Mouse (Mus musculus): ENCODE results near the gene Gm21981.
"Not testable (repeated sequence)": the region's sequence is repeated elsewhere in the genome, so short reads cannot be mapped to it uniquely, and the experiment has no call there.

Gm21981 gene

DNA sequence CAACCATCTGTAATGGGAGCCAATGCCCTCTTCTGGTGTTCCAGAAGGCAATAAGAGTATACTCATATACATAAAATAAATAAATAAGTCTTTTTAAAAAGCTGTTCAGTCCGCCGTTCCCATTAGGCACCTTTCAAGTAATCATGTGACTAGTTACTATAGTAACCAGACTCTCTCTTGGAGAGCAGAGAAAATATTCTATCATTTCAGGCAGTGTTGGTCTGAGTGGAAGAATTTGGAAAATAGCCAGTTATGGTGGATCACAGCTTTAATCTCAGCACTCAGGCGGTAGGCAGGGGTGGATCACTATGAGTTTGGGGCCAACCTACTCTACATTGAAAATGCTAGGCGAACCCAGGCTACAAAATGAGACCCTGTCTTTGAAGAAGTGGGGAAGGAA lies 25.1 kb downstream of the Gm21981 start:
- no peak for DNase-seq (ENCODE audit: extremely low spot score, low read depth, low spot score)

- DNase-seq (ENCODE audit: extremely low spot score, low read depth, low spot score) = no peak
Observed at GRCm38 (mm10) chr17:47664474-47664873, 29.8 kb downstream of the Gm21981 start.

- no peak for DNase-seq (ENCODE audit: extremely low spot score, low read depth, low spot score)
Observed at GRCm38 (mm10) chr17:47663009-47663713, 31.1 kb downstream of the Gm21981 start.

GRCm38 (mm10) chr17:47658741-47659243 lies 35.5 kb downstream of the Gm21981 start:
- DNase-seq (ENCODE audit: extremely low spot score, low read depth, low spot score) = no peak

GRCm38 (mm10) chr17:47657901-47658300 lies 36.4 kb downstream of the Gm21981 start:
- DNase-seq (ENCODE audit: extremely low spot score, low read depth, low spot score) = no peak

GRCm38 (mm10) chr17:47655697-47656096 lies 38.6 kb downstream of the Gm21981 start:
- no peak for DNase-seq (ENCODE audit: extremely low spot score, low read depth, low spot score)

DNA sequence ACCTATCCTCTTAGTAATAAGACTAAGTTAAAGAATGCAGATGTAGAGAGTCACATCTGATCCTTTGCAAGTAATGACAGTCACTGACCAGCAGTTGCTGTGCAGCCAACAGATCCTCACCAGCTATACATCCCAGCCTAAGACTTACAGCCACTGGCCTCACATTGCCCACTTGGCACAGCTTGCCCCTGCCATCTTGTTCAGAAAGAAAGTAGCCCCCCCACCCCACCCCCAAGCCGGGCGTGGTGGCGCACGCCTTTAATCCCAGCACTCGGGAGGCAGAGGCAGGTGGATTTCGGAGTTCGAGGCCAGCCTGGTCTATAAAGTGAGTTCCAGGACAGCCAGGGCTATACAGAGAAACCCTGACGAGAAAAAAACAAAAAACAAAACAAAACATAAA lies 39.9 kb downstream of the Gm21981 start:
- not testable (repeated sequence) for DNase-seq (ENCODE audit: extremely low spot score, low read depth, low spot score)

- DNase-seq (ENCODE audit: extremely low spot score, low read depth, low spot score) = no peak
Observed at GRCm38 (mm10) chr17:47651953-47652352, 42.3 kb downstream of the Gm21981 start.

- no peak for DNase-seq (ENCODE audit: extremely low spot score, low read depth, low spot score)
Observed at GRCm38 (mm10) chr17:47648966-47649365, 45.3 kb downstream of the Gm21981 start.

DNA sequence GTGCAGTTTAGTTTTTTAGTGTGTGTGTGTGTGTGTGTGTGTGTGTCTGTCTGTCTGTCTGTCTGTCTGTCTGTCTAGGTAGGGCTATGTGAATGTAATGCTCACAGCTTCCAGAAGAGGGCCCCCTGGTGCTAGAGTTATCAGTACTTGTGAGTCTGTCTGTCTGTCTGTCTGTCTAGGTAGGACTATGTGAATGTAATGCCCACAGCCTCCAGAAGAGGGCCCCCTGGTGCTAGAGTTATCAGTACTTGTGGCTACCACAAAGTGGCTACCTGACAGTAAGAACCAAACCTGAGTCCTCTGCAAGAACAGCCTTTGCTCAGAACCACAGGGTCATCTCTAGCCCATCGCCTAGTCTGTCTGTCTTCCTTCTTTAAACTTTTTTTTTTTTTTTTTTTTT lies 47.6 kb downstream of the Gm21981 start:
- no peak for DNase-seq (ENCODE audit: extremely low spot score, low read depth, low spot score)

GRCm38 (mm10) chr17:47642992-47643391 lies 51.3 kb downstream of the Gm21981 start:
- no peak for DNase-seq (ENCODE audit: extremely low spot score, low read depth, low spot score)
